Mouse (Mus musculus): ENCODE data around the gene Pomgnt2. TPM values are rescaled to one million over a fixed set of nuclear protein-coding genes. Genes with fewer than 3 reads are reported as not detected.

Gene Pomgnt2
- total RNA-seq, 1 experiment = 12.9 TPM

DNA sequence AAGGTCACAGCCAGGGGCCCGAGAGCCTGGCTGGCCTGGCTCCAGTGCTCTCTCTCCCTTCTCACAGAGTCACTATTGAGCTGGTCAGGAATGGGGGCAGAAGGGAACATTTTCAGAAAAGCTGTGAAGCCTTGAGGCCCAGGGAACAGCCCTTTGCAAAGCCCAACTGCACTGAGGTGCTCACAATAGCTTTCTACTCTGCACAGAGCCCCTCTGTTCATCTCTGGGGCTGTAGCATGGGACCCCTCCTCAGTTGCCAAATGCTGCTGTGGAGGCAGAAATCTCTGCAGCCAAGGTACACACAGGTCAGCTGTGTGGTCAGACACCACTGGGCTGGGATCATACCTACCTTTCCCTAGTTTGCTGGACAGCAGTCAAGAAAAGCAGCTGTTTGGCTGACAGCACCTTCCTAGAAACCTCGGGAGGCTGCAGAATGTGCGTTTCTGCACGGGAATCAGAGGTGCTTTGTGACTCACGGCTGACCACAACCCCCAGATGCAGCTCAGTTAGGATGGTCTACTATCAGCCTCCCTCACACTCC lies 27.0 kb downstream of the Pomgnt2 start:
- DNase-seq (ENCODE audit: low read depth, low spot score) = no peak
- Histone ChIP-seq H3K9ac (ENCODE audit: insufficient read depth, low read depth, low read length, poor library complexity, severe bottlenecking) (no peak overlapping the region), H3K36me3 (ENCODE audit: control insufficient read depth, insufficient read depth, low read length, poor library complexity, severe bottlenecking) (no peaks in the 10 kb centered on the region), H3K27ac (ENCODE audit: insufficient read depth, low read depth, low read length, poor library complexity, severe bottlenecking) (no peak overlapping the region), H3K4me1 (ENCODE audit: control insufficient read depth in 2 of 2, insufficient read depth in 2 of 2, low read length in 2 of 2, poor library complexity in 1 of 2) (no peaks in the 10 kb centered on the region), H3K4me3 (ENCODE audit: insufficient read depth in 1 of 2, low read depth in 1 of 2, low read length in 2 of 2, poor library complexity in 1 of 2, severe bottlenecking in 1 of 2) (no peak overlapping the region), H3K9me3 (ENCODE audit: control insufficient read depth, insufficient read depth, low read depth, low read length) (no peaks in the 10 kb centered on the region)
- TF ChIP-seq ZNF384 (IDR thresholded peaks at IDR 0.05; ENCODE audit: low read depth, low read length) = no peak
- no peak for TF ChIP-seq HCFC1 (IDR thresholded peaks at IDR 0.05; ENCODE audit: borderline replicate concordance, insufficient read depth, low read length)
- TF ChIP-seq MAFK (IDR thresholded peaks at IDR 0.05; ENCODE audit: insufficient read depth, low read depth, low read length) = no peak
- TF ChIP-seq CHD2 (IDR thresholded peaks at IDR 0.05; ENCODE audit: low read depth, low read length) = no peak
- no peak for TF ChIP-seq ZC3H11A (IDR thresholded peaks at IDR 0.05; ENCODE audit: borderline replicate concordance, low read depth, low read length)
- in situ Hi-C loops (cut with MboI; ENCODE audit: low sequenced_read_pairs in 2 of 2, unreplicated experiment in 2 of 2) = no loop called here

DNA sequence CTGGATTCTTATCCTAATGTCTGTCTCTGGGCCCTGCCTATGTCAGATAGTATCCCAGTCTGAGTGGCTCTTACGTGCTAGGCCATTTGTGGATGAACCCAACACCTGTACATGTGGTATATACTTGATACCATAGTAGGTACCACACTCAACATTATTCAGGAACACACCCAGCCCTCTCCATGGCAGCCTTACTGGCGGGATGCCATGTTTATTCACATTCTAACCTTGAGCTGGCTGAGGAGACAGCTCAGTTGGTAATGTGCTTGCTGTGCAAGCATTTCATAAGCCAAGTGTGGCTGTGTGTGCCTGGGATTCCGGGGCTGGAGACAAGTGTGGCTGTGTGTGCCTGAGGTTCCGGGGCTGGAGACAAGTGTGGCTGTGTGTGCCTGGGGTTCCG lies 28.7 kb downstream of the Pomgnt2 start:
- in situ Hi-C loops (cut with MboI; ENCODE audit: low sequenced_read_pairs in 2 of 2, unreplicated experiment in 2 of 2) = no loop called here
- H3K4me1 ChIP-seq (ENCODE audit: control insufficient read depth in 2 of 2, insufficient read depth in 2 of 2, low read length in 2 of 2, poor library complexity in 1 of 2) = no peaks in the 10 kb centered on the region
- H3K4me3 ChIP-seq (ENCODE audit: insufficient read depth in 1 of 2, low read depth in 1 of 2, low read length in 2 of 2, poor library complexity in 1 of 2, severe bottlenecking in 1 of 2) = no peak overlapping the region
- TF ChIP-seq MAFK (IDR thresholded peaks at IDR 0.05; ENCODE audit: insufficient read depth, low read depth, low read length) = no peak
- no peak for TF ChIP-seq ZC3H11A (IDR thresholded peaks at IDR 0.05; ENCODE audit: borderline replicate concordance, low read depth, low read length)
- TF ChIP-seq CHD2 (IDR thresholded peaks at IDR 0.05; ENCODE audit: low read depth, low read length) = no peak
- no peak for TF ChIP-seq ZNF384 (IDR thresholded peaks at IDR 0.05; ENCODE audit: low read depth, low read length)
- TF ChIP-seq HCFC1 (IDR thresholded peaks at IDR 0.05; ENCODE audit: borderline replicate concordance, insufficient read depth, low read length) = no peak
- H3K27ac ChIP-seq (ENCODE audit: insufficient read depth, low read depth, low read length, poor library complexity, severe bottlenecking) = no peak overlapping the region
- H3K9me3 ChIP-seq (ENCODE audit: control insufficient read depth, insufficient read depth, low read depth, low read length) = no peaks in the 10 kb centered on the region
- H3K9ac ChIP-seq (ENCODE audit: insufficient read depth, low read depth, low read length, poor library complexity, severe bottlenecking) = no peak overlapping the region
- DNase-seq (ENCODE audit: low read depth, low spot score) = no peak
- H3K36me3 ChIP-seq (ENCODE audit: control insufficient read depth, insufficient read depth, low read length, poor library complexity, severe bottlenecking) = no peaks in the 10 kb centered on the region

- no peak overlapping the region for H3K4me3 ChIP-seq (ENCODE audit: insufficient read depth in 1 of 2, low read depth in 1 of 2, low read length in 2 of 2, poor library complexity in 1 of 2, severe bottlenecking in 1 of 2)
- no peak overlapping the region for H3K27ac ChIP-seq (ENCODE audit: insufficient read depth, low read depth, low read length, poor library complexity, severe bottlenecking)
- TF ChIP-seq HCFC1 (IDR thresholded peaks at IDR 0.05; ENCODE audit: borderline replicate concordance, insufficient read depth, low read length) (no peak), ZC3H11A (IDR thresholded peaks at IDR 0.05; ENCODE audit: borderline replicate concordance, low read depth, low read length) (no peak), CHD2 (IDR thresholded peaks at IDR 0.05; ENCODE audit: low read depth, low read length) (no peak), MAFK (IDR thresholded peaks at IDR 0.05; ENCODE audit: insufficient read depth, low read depth, low read length) (no peak), ZNF384 (IDR thresholded peaks at IDR 0.05; ENCODE audit: low read depth, low read length) (no peak)
- no peak overlapping the region for H3K9ac ChIP-seq (ENCODE audit: insufficient read depth, low read depth, low read length, poor library complexity, severe bottlenecking)
- no peak for DNase-seq (ENCODE audit: low read depth, low spot score)
- no peaks in the 10 kb centered on the region for H3K4me1 ChIP-seq (ENCODE audit: control insufficient read depth in 2 of 2, insufficient read depth in 2 of 2, low read length in 2 of 2, poor library complexity in 1 of 2)
- H3K36me3 ChIP-seq (ENCODE audit: control insufficient read depth, insufficient read depth, low read length, poor library complexity, severe bottlenecking) = no peaks in the 10 kb centered on the region
- H3K9me3 ChIP-seq (ENCODE audit: control insufficient read depth, insufficient read depth, low read depth, low read length) = no peaks in the 10 kb centered on the region
- in situ Hi-C loops (cut with MboI; ENCODE audit: low sequenced_read_pairs in 2 of 2, unreplicated experiment in 2 of 2) = no loop called here
Observed at GRCm38 (mm10) chr9:121964941-121965340, 32.0 kb downstream of the Pomgnt2 start.

- TF ChIP-seq MAFK (IDR thresholded peaks at IDR 0.05; ENCODE audit: insufficient read depth, low read depth, low read length) (no peak), CHD2 (IDR thresholded peaks at IDR 0.05; ENCODE audit: low read depth, low read length) (no peak), ZC3H11A (IDR thresholded peaks at IDR 0.05; ENCODE audit: borderline replicate concordance, low read depth, low read length) (no peak), HCFC1 (IDR thresholded peaks at IDR 0.05; ENCODE audit: borderline replicate concordance, insufficient read depth, low read length) (no peak), ZNF384 (IDR thresholded peaks at IDR 0.05; ENCODE audit: low read depth, low read length) (no peak)
- H3K4me3 ChIP-seq (ENCODE audit: insufficient read depth in 1 of 2, low read depth in 1 of 2, low read length in 2 of 2, poor library complexity in 1 of 2, severe bottlenecking in 1 of 2) = no peak overlapping the region
- H3K36me3 ChIP-seq (ENCODE audit: control insufficient read depth, insufficient read depth, low read length, poor library complexity, severe bottlenecking) = no peaks in the 10 kb centered on the region
- H3K4me1 ChIP-seq (ENCODE audit: control insufficient read depth in 2 of 2, insufficient read depth in 2 of 2, low read length in 2 of 2, poor library complexity in 1 of 2) = no peaks in the 10 kb centered on the region
- H3K9ac ChIP-seq (ENCODE audit: insufficient read depth, low read depth, low read length, poor library complexity, severe bottlenecking) = no peak overlapping the region
- in situ Hi-C loops (cut with MboI; ENCODE audit: low sequenced_read_pairs in 2 of 2, unreplicated experiment in 2 of 2) = no loop called here
- no peak overlapping the region for H3K27ac ChIP-seq (ENCODE audit: insufficient read depth, low read depth, low read length, poor library complexity, severe bottlenecking)
- DNase-seq (ENCODE audit: low read depth, low spot score) = no peak
- H3K9me3 ChIP-seq (ENCODE audit: control insufficient read depth, insufficient read depth, low read depth, low read length) = no peaks in the 10 kb centered on the region
Observed at GRCm38 (mm10) chr9:121959966-121960635, 36.8 kb downstream of the Pomgnt2 start.

Measured in ES-E14 (cell line).